In the genomic region with DNA sequence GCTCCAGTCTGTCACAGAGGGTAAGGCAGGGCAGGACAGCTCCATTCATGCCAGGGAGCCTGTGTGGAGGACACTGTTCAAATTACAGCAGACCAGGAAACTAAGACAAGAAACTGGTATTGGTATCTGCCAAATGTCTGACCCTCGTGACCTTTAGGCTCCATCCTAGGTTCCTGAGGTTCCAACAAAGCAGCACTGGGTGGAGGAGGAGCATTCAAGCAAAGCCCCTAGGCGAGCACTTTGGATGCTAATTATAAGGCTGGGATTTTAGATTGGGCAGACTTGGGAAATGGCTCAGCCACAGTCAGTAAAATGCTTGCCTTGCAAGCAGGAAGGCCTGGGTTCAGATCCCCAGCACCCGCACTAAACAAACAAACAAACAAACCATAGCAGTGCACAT, we compare ENCODE assay signal across 26 mouse cellular contexts. TPM values are rescaled to one million over a fixed set of nuclear protein-coding genes. Genes with fewer than 3 reads are reported as not detected.
DNase-seq lines count a peak whose midpoint lies in the region; ATAC-seq and TF ChIP-seq lines count a peak whose summit lies in the region.
"Had no signal": no experiment of that assay in that cellular context is flagged by ENCODE, and none has a peak within 500 bp of the region (broad histone marks: within the 10 kb centered on the region; RNA-seq: fewer than 3 reads in every experiment).

No protein-coding gene starts in this region.

- H3K27ac ChIP-seq in forebrain, embryonic 10.5 days = no peak overlapping the region
- no peak overlapping the region for H3K27ac ChIP-seq in forebrain, embryonic 13.5 days
- H3K27ac ChIP-seq in kidney, embryonic 15.5 days = peak overlapping the region; percentile 66
- no peak overlapping the region for H3K27ac ChIP-seq in liver, embryonic 11.5 days (ENCODE audit: low read depth, low read length)
- no peak overlapping the region for H3K27ac ChIP-seq in liver, embryonic 12.5 days
- H3K27ac ChIP-seq in ES-Bruce4 (ENCODE audit: insufficient read depth, low read length) = no peak overlapping the region
- H3K27ac ChIP-seq: embryonic facial prominence, embryonic 10.5 days; embryonic facial prominence, embryonic 13.5 days; hindbrain, embryonic 14.5 days; hindbrain, postnatal 0 days had no signal

- TF ChIP-seq POLR2A in ES-Bruce4 (IDR thresholded peaks at IDR 0.05; ENCODE audit: insufficient read depth, low read length) = no peak

- no peak overlapping the region for H3K4me3 ChIP-seq in forebrain, embryonic 10.5 days
- no peak overlapping the region for H3K4me3 ChIP-seq in forebrain, embryonic 13.5 days
- H3K4me3 ChIP-seq in kidney, embryonic 15.5 days (replicated peaks) = no peak overlapping the region
- H3K4me3 ChIP-seq in liver, embryonic 11.5 days (ENCODE audit: low read depth, low read length) = no peak overlapping the region
- no peak overlapping the region for H3K4me3 ChIP-seq in liver, embryonic 12.5 days
- H3K4me3 ChIP-seq in ES-Bruce4 (ENCODE audit: low read depth, low read length) = no peak overlapping the region
- H3K4me3 ChIP-seq: embryonic facial prominence, embryonic 10.5 days; embryonic facial prominence, embryonic 13.5 days; erythroblast, embryonic 14.5 days had no signal

- TF ChIP-seq CTCF in ES-Bruce4 (IDR thresholded peaks at IDR 0.05; ENCODE audit: low read depth, low read length) = no peak

- H3K36me3 ChIP-seq in forebrain, embryonic 10.5 days (replicated peaks) = no peaks in the 10 kb centered on the region
- no peaks in the 10 kb centered on the region for H3K36me3 ChIP-seq in forebrain, embryonic 13.5 days (ENCODE audit: poor library complexity, severe bottlenecking)
- no peaks in the 10 kb centered on the region for H3K36me3 ChIP-seq in kidney, embryonic 15.5 days
- no peaks in the 10 kb centered on the region for H3K36me3 ChIP-seq in liver, embryonic 11.5 days (ENCODE audit: control insufficient read depth, insufficient read depth, low read length)
- H3K36me3 ChIP-seq in liver, embryonic 12.5 days = no peaks in the 10 kb centered on the region
- H3K36me3 ChIP-seq in ES-Bruce4 (ENCODE audit: control insufficient read depth, insufficient read depth, low read length, poor library complexity, severe bottlenecking) = no peaks in the 10 kb centered on the region
- H3K36me3 ChIP-seq: embryonic facial prominence, embryonic 10.5 days; embryonic facial prominence, embryonic 13.5 days had no signal

- H3K4me1 ChIP-seq in forebrain, embryonic 10.5 days = peaks cover 23% of the 10 kb centered on the region
- peaks cover 14% of the 10 kb centered on the region for H3K4me1 ChIP-seq in forebrain, embryonic 13.5 days
- H3K4me1 ChIP-seq in kidney, embryonic 15.5 days = peaks cover 25% of the 10 kb centered on the region
- H3K4me1 ChIP-seq in liver, embryonic 11.5 days (replicated peaks; ENCODE audit: control insufficient read depth, insufficient read depth, low read length) = peaks cover 2% of the 10 kb centered on the region; the same call in 1 of the 2 replicates
- peaks cover 16% of the 10 kb centered on the region; the same call in 1 of the 2 replicates for H3K4me1 ChIP-seq in liver, embryonic 12.5 days
- H3K4me1 ChIP-seq in ES-Bruce4 (ENCODE audit: control insufficient read depth, insufficient read depth, low read length) = peaks cover 5% of the 10 kb centered on the region

- H3K4me2 ChIP-seq in forebrain, embryonic 13.5 days = no peak overlapping the region
- no peak overlapping the region for H3K4me2 ChIP-seq in kidney, embryonic 15.5 days
- H3K4me2 ChIP-seq in liver, embryonic 11.5 days = no peak overlapping the region
- no peak overlapping the region for H3K4me2 ChIP-seq in liver, embryonic 12.5 days
- H3K4me2 ChIP-seq: embryonic facial prominence, embryonic 13.5 days; heart, embryonic 11.5 days; hindbrain, embryonic 14.5 days had no signal

- H3K27me3 ChIP-seq in forebrain, embryonic 10.5 days (ENCODE audit: poor library complexity, severe bottlenecking) = peaks cover 37% of the 10 kb centered on the region
- peaks cover 3% of the 10 kb centered on the region; the same call in 1 of the 2 replicates for H3K27me3 ChIP-seq in forebrain, embryonic 13.5 days
- H3K27me3 ChIP-seq in kidney, embryonic 15.5 days = 0 out of 2 replicates have a peak, but pooled peaks cover 7% of the 10 kb centered on the region
- H3K27me3 ChIP-seq in liver, embryonic 11.5 days (replicated peaks; ENCODE audit: control insufficient read depth, insufficient read depth, low read length) = peaks cover 4% of the 10 kb centered on the region
- H3K27me3 ChIP-seq in liver, embryonic 12.5 days (replicated peaks) = peaks cover 40% of the 10 kb centered on the region
- H3K27me3 ChIP-seq in ES-Bruce4 (ENCODE audit: control insufficient read depth, insufficient read depth, low read length, poor library complexity, severe bottlenecking) = no peaks in the 10 kb centered on the region

- WGBS in forebrain, embryonic 10.5 days = 77% methylated on average over 3 of the region's 3 CpGs
- WGBS in forebrain, embryonic 13.5 days = 78% methylated on average over 3 of the region's 3 CpGs
- whole genome bisulfite sequencing in kidney, embryonic 15.5 days = 72% methylated on average over 3 of the region's 3 CpGs
- 78% methylated on average over 3 of the region's 3 CpGs for WGBS in liver, embryonic 11.5 days
- 47% methylated on average over 3 of the region's 3 CpGs for WGBS in liver, embryonic 12.5 days (ENCODE audit: insufficient replicate concordance)

- 0 out of 2 replicates have a peak, but pooled peaks have one; percentile 2 for TF ChIP-seq EP300 in ES-Bruce4 (IDR thresholded peaks at IDR 0.05; ENCODE audit: insufficient read depth, low read depth, low read length)

- peak; percentile 5 for DNase-seq in forebrain, embryonic 10.5 days (ENCODE audit: extremely low spot score, low spot score)
- no peak for DNase-seq in kidney, adult 11 months
- DNase-seq in liver, embryonic 11.5 days (ENCODE audit: low spot score) = peak; percentile 17
- DNase-seq in frontal cortex, postnatal 14 days (ENCODE audit: low spot score in 2 of 2) = no peak
- DNase-seq: adrenal gland, adult 8-10 months; adrenal gland, postnatal 25 days; cerebellum, adult 11-12 months; cerebellum, adult 8-10 months; cerebellum, postnatal 10 days; cerebellum, postnatal 36 days; embryo, embryonic 11 days; forebrain, postnatal 0 days; gastrocnemius, postnatal 25 days had no signal

- peaks cover 13% of the 10 kb centered on the region; the same call in 1 of the 2 replicates for H3K9me3 ChIP-seq in forebrain, embryonic 10.5 days
- H3K9me3 ChIP-seq in forebrain, embryonic 13.5 days (replicated peaks) = peaks cover 3% of the 10 kb centered on the region; the same call in 1 of the 2 replicates
- H3K9me3 ChIP-seq in kidney, embryonic 15.5 days (replicated peaks) = 0 out of 2 replicates have a peak, but pooled peaks cover 3% of the 10 kb centered on the region
- no peaks in the 10 kb centered on the region for H3K9me3 ChIP-seq in liver, embryonic 11.5 days (ENCODE audit: control insufficient read depth, low read length)
- H3K9me3 ChIP-seq in liver, embryonic 12.5 days (replicated peaks) = 0 out of 2 replicates have a peak, but pooled peaks cover 3% of the 10 kb centered on the region
- no peaks in the 10 kb centered on the region for H3K9me3 ChIP-seq in ES-Bruce4 (replicated peaks; ENCODE audit: control insufficient read depth, insufficient read depth, low read length, poor library complexity, severe bottlenecking)
- H3K9me3 ChIP-seq: embryonic facial prominence, embryonic 13.5 days had no signal

- no peak for ATAC-seq in forebrain, embryonic 13.5 days
- ATAC-seq in kidney, embryonic 15.5 days (replicated peaks; ENCODE audit: low FRiP score) = no peak
- ATAC-seq in liver, embryonic 11.5 days (replicated peaks; ENCODE audit: low FRiP score) = no peak
- ATAC-seq in liver, embryonic 12.5 days = no peak
- ATAC-seq: activated CD4-positive, CD25-positive, alpha-beta regulatory T cell, adult 4 months; forebrain, embryonic 14.5 days; forebrain, postnatal 0 days; hindbrain, postnatal 0 days; inflammation-experienced regulatory T-cells, adult 6 months had no signal

- H3K9ac ChIP-seq in forebrain, embryonic 13.5 days = no peak overlapping the region
- no peak overlapping the region for H3K9ac ChIP-seq in kidney, embryonic 15.5 days
- no peak overlapping the region for H3K9ac ChIP-seq in liver, embryonic 11.5 days (ENCODE audit: low read depth, low read length)
- no peak overlapping the region for H3K9ac ChIP-seq in liver, embryonic 12.5 days
- H3K9ac ChIP-seq in ES-Bruce4 (ENCODE audit: low read depth, poor library complexity, severe bottlenecking) = no peak overlapping the region
- H3K9ac ChIP-seq: embryonic facial prominence, embryonic 13.5 days; forebrain, postnatal 0 days; hindbrain, embryonic 14.5 days had no signal

RNA-seq across cellular contexts. Expression of gene Vstm5, which starts 2.9 kb away (rescaled TPM):
- 0.34 and 0.68 TPM in 2 replicates for polyA plus RNA-seq in forebrain, embryonic 10.5 days (2016; fragmentation: Nextera tagmentation; extraction: Ambion mirVana)
- polyA plus RNA-seq in forebrain, embryonic 13.5 days (2015; fragmentation: Nextera tagmentation; extraction: Ambion mirVana) = 2.7 and 4.4 TPM in 2 replicates
- 6.0 and 6.9 TPM in 2 replicates for polyA plus RNA-seq in kidney, embryonic 15.5 days (2015; fragmentation: Nextera tagmentation; extraction: Ambion mirVana)
- polyA plus RNA-seq in liver, embryonic 11.5 days (2014; fragmentation: Nextera tagmentation; extraction: Ambion mirVana) = 0.84 and 1.4 TPM in 2 replicates
- 0.48 and 0.58 TPM in 2 replicates for polyA plus RNA-seq in liver, embryonic 12.5 days (2016; fragmentation: Nextera tagmentation; extraction: Ambion mirVana)
- polyA plus RNA-seq in ES-Bruce4 (2011; ENCODE audit: insufficient read depth, insufficient read length, low read depth, missing spikeins) = 1.7 and 1.8 TPM in 2 replicates
- polyA plus RNA-seq: activated CD4-positive, CD25-positive, alpha-beta regulatory T cell, adult 4 months; erythroblast, embryonic 14.5 days; inflammation-experienced regulatory T-cells, adult 6 months had no signal

RNA-seq across cellular contexts. Expression of gene Med17, which starts 43.7 kb away (rescaled TPM):
- 38.1 and 39.5 TPM in 2 replicates for polyA plus RNA-seq in forebrain, embryonic 10.5 days (2016; fragmentation: Nextera tagmentation; extraction: Ambion mirVana)
- polyA plus RNA-seq in forebrain, embryonic 13.5 days (2015; fragmentation: Nextera tagmentation; extraction: Ambion mirVana) = 40.1 and 44.4 TPM in 2 replicates
- 35.4 and 39.2 TPM in 2 replicates for polyA plus RNA-seq in kidney, embryonic 15.5 days (2015; fragmentation: Nextera tagmentation; extraction: Ambion mirVana)
- polyA plus RNA-seq in liver, embryonic 11.5 days (2014; fragmentation: Nextera tagmentation; extraction: Ambion mirVana) = 41.9 and 47.3 TPM in 2 replicates
- 28.0 and 29.2 TPM in 2 replicates for polyA plus RNA-seq in liver, embryonic 12.5 days (2016; fragmentation: Nextera tagmentation; extraction: Ambion mirVana)
- 89.6 and 109 TPM in 2 replicates for polyA plus RNA-seq in ES-Bruce4 (2011; ENCODE audit: insufficient read depth, insufficient read length, low read depth, missing spikeins)

Comparison
In these comparisons a context has a peak if more than half of its experiments do, and no peak if none do; other contexts are left out.
1. DNase-seq: peak in forebrain, embryonic 10.5 days (single experiment) and liver, embryonic 11.5 days (single experiment); none in kidney, adult 11 months (single experiment) and frontal cortex, postnatal 14 days (0 of 2).